ENCODE assay signal across 8 mouse cellular contexts in the genomic region with DNA sequence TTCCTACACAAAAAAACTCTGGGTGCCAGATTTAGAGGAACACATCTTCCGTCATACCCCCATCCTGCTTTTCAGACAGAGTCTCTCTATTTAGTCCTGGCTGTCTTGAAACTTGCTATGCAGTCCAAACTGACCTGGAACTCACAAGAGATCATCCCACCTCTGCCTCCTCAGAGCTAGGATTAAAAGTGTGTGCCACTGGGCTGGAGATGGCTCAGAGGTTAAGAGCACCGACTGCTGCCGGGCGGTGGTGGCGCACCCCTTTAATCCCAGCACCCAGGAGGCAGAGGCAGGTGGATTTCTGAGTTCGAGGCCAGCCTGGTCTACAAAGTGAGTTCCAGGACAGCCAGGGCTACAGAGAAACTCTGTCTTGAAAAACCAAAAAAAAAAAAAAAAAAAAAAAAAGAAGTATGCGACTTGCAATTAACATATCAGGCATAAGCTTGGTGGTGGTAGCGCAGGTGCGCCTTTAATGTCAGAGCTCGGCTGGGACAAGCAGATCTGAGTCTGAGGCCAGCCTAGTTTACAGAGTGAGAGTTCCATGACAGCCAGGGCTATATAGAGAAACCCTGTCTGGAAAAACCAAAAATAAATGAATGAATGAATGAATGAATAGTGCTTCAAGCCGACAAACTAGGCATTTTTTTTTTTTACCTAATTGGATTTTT. TPM values are rescaled to one million over a fixed set of nuclear protein-coding genes. Genes with fewer than 3 reads are reported as not detected.
DNase-seq lines count a peak whose midpoint lies in the region; ATAC-seq and TF ChIP-seq lines count a peak whose summit lies in the region.

No protein-coding gene starts in this region.

- H3K27me3 ChIP-seq in kidney, embryonic 14.5 days (ENCODE audit: control insufficient read depth, insufficient read depth, low read length) = no peaks in the 10 kb centered on the region
- no peaks in the 10 kb centered on the region for H3K27me3 ChIP-seq in heart, postnatal 0 days (ENCODE audit: control insufficient read depth, insufficient read depth, low read length)
- no peaks in the 10 kb centered on the region for H3K27me3 ChIP-seq in midbrain, embryonic 10.5 days (ENCODE audit: low read depth, poor library complexity, severe bottlenecking)

- H3K36me3 ChIP-seq in kidney, embryonic 14.5 days (ENCODE audit: control insufficient read depth, insufficient read depth, low read length) = peaks cover 4% of the 10 kb centered on the region
- H3K36me3 ChIP-seq in heart, postnatal 0 days (replicated peaks; ENCODE audit: control insufficient read depth, insufficient read depth, low read length) = peaks cover 5% of the 10 kb centered on the region; the same call in 1 of the 2 replicates
- peaks cover 41% of the 10 kb centered on the region for H3K36me3 ChIP-seq in midbrain, embryonic 10.5 days

- H3K4me1 ChIP-seq in kidney, embryonic 14.5 days (ENCODE audit: control insufficient read depth, insufficient read depth, low read length) = peaks cover 20% of the 10 kb centered on the region
- peaks cover 11% of the 10 kb centered on the region for H3K4me1 ChIP-seq in heart, postnatal 0 days (ENCODE audit: control insufficient read depth, insufficient read depth)
- peaks cover 24% of the 10 kb centered on the region for H3K4me1 ChIP-seq in midbrain, embryonic 10.5 days

- no peaks in the 10 kb centered on the region for H3K9me3 ChIP-seq in kidney, embryonic 14.5 days (ENCODE audit: control insufficient read depth, low read length)
- H3K9me3 ChIP-seq in heart, postnatal 0 days (replicated peaks; ENCODE audit: control insufficient read depth, low read length) = no peaks in the 10 kb centered on the region
- no peaks in the 10 kb centered on the region for H3K9me3 ChIP-seq in midbrain, embryonic 10.5 days (replicated peaks)

- H3K4me3 ChIP-seq in kidney, embryonic 14.5 days (ENCODE audit: low read length) = peak overlapping the region; percentile 96
- H3K4me3 ChIP-seq in heart, postnatal 0 days (ENCODE audit: low read depth, low read length) = peak overlapping the region; percentile 86
- peak overlapping the region; percentile 72 for H3K4me3 ChIP-seq in midbrain, embryonic 10.5 days

- H3K9ac ChIP-seq in kidney, embryonic 14.5 days (ENCODE audit: low read depth, low read length) = peak overlapping the region; percentile 95
- peak overlapping the region; percentile 83 for H3K9ac ChIP-seq in heart, postnatal 0 days (replicated peaks; ENCODE audit: low read depth, low read length)

- H3K4me2 ChIP-seq in kidney, embryonic 14.5 days (replicated peaks; ENCODE audit: low read depth, low read length) = peak overlapping the region; percentile 72
- H3K4me2 ChIP-seq in heart, postnatal 0 days (ENCODE audit: low read depth, low read length) = peak overlapping the region; percentile 91

- TF ChIP-seq EP300 in heart, postnatal 0 days (IDR thresholded peaks at IDR 0.05; ENCODE audit: low read depth) = no peak

- 31% methylated on average over 11 of the region's 11 CpGs for WGBS in kidney, embryonic 14.5 days
- WGBS in heart, postnatal 0 days = 14% methylated on average over 11 of the region's 11 CpGs
- 41% methylated on average over 11 of the region's 11 CpGs for WGBS in midbrain, embryonic 10.5 days

- TF ChIP-seq CTCF in heart, postnatal 0 days (IDR thresholded peaks at IDR 0.05; ENCODE audit: low read depth) = no peak

- no peak for DNase-seq in kidney, adult 9 months
- DNase-seq in MN1 (ENCODE audit: low spot score) = peak; percentile 10
- DNase-seq in heart, postnatal 0 days (ENCODE audit: low spot score) = no peak
- no peak for DNase-seq in midbrain, embryonic 10.5 days (ENCODE audit: low spot score)
- no peak for DNase-seq in embryo, embryonic 10.5 days (ENCODE audit: low spot score)
- DNase-seq in right cerebral cortex, adult 18-20 months = no peak
- DNase-seq in adrenal gland, adult 8-10 months = no peak

- no peak for ATAC-seq in kidney, embryonic 14.5 days (ENCODE audit: low FRiP score, low TSS enrichment)
- ATAC-seq in heart, postnatal 0 days (ENCODE audit: insufficient read depth, low read depth) = no peak

- H3K27ac ChIP-seq in kidney, embryonic 14.5 days (ENCODE audit: low read depth, low read length) = no peak overlapping the region
- H3K27ac ChIP-seq in heart, postnatal 0 days (ENCODE audit: low read depth) = no peak overlapping the region
- H3K27ac ChIP-seq in midbrain, embryonic 10.5 days (replicated peaks) = peak overlapping the region; percentile 96; the same call in 1 of the 2 replicates

RNA-seq across cellular contexts. Expression of a gene that starts 1.4 kb away (rescaled TPM):
- polyA plus RNA-seq in kidney, embryonic 14.5 days (2014; fragmentation: Nextera tagmentation; extraction: Ambion mirVana) = 46.7 and 47.7 TPM in 2 replicates
- 20.0 and 22.4 TPM in 2 replicates for total RNA-seq in heart, postnatal 0 days (2014; rRNA removed; ENCODE audit: low replicate concordance)
- 12.6 and 14.0 TPM in 2 replicates for polyA plus RNA-seq in heart, postnatal 0 days (2015; fragmentation: Nextera tagmentation; extraction: Ambion mirVana)
- 43.1 and 44.5 TPM in 2 replicates for polyA plus RNA-seq in midbrain, embryonic 10.5 days (2016; fragmentation: Nextera tagmentation; extraction: Ambion mirVana)
- total RNA-seq in adrenal gland, adult 8-10 months (2022) = 10 to 100 TPM; 21.5 to 40.4 (median 28.4) TPM

RNA-seq across cellular contexts. Expression of a gene that starts 34.8 kb away (rescaled TPM):
- polyA plus RNA-seq in kidney, embryonic 14.5 days (2014; fragmentation: Nextera tagmentation; extraction: Ambion mirVana) = 27.4 and 31.5 TPM in 2 replicates
- 6.1 and 8.5 TPM in 2 replicates for total RNA-seq in heart, postnatal 0 days (2014; rRNA removed; ENCODE audit: low replicate concordance)
- polyA plus RNA-seq in heart, postnatal 0 days (2015; fragmentation: Nextera tagmentation; extraction: Ambion mirVana) = 17.3 and 18.2 TPM in 2 replicates
- 24.8 and 26.6 TPM in 2 replicates for polyA plus RNA-seq in midbrain, embryonic 10.5 days (2016; fragmentation: Nextera tagmentation; extraction: Ambion mirVana)
- total RNA-seq in adrenal gland, adult 8-10 months (2022) = 10 to 100 TPM; 30.8 to 48.2 (median 40.5) TPM
